Mouse (Mus musculus): ENCODE results near the gene Zdhhc4. TPM values are rescaled to one million over a fixed set of nuclear protein-coding genes. Genes with fewer than 3 reads are reported as not detected.
A peak's percentile ranks its signal among the peaks of the same experiment; 100 is the strongest.

Gene Zdhhc4
- polyA plus RNA-seq, 1 experiment from 2014 or later = 31.4 TPM

DNA sequence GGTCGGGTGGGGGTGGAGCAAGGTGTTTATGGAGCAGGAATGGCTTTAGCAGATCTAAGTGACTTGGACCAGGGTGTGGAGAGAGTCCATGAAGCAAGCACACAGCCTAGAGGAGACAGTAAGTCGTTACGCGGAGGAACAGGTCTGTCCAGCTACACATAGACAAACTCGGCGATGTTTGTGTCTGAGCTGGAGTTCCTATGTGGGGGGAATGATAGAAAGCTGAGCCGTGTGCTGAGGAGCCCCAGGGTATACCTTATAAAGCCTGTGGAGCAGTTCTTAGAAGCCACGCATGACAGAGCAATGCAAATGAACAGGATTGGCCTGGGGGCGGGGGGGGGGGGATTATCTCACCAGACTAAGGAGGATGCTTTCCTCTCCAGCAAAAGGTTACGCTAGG, 49.8 kb downstream of the Zdhhc4 start:
- Histone ChIP-seq H3K79me2 (ENCODE audit: inconsistent target) (no peaks in the 10 kb centered on the region), H3K36me3 (ENCODE audit: inconsistent target) (no peaks in the 10 kb centered on the region), H3K27ac (no peak overlapping the region), H3K4me3 (ENCODE audit: inconsistent target) (no peak overlapping the region)
- 81% methylated on average over 10 of the region's 10 CpGs for WGBS (ENCODE audit: missing documents)

DNA sequence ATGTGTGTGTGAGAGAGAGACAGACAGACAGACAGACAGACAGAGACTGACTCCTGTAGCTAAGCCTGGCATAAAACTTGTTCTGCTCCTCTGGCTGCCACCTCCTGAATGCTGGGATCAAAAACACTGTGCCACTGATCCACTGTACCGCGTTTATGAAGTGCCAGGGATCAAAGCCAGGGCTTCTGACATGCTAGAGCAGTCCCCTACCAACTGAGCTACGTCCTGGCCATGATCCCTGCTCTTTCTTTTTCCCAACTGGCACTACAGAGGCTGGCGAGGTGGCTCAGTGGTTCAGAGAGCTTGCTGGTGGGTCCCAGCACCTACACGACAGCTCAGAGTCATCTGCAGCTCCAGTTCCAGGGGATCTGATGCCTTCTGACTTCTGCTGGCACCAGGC, 53.3 kb downstream of the Zdhhc4 start:
- Histone ChIP-seq H3K27ac (no peak overlapping the region), H3K4me3 (ENCODE audit: inconsistent target) (no peak overlapping the region), H3K36me3 (ENCODE audit: inconsistent target) (no peaks in the 10 kb centered on the region), H3K79me2 (ENCODE audit: inconsistent target) (no peaks in the 10 kb centered on the region)
- WGBS (ENCODE audit: missing documents) = 76% methylated on average over 5 of the region's 5 CpGs

GRCm38 (mm10) chr5:143272540-143273330, 56.3 kb downstream of the Zdhhc4 start:
- no peak overlapping the region for H3K4me3 ChIP-seq (ENCODE audit: inconsistent target)
- no peaks in the 10 kb centered on the region for H3K36me3 ChIP-seq (ENCODE audit: inconsistent target)
- no peak overlapping the region for H3K27ac ChIP-seq
- H3K79me2 ChIP-seq (ENCODE audit: inconsistent target) = no peaks in the 10 kb centered on the region
- WGBS (ENCODE audit: missing documents) = 52% methylated on average over 16 of the region's 16 CpGs

GRCm38 (mm10) chr5:143272108-143272507, 56.9 kb downstream of the Zdhhc4 start:
- H3K79me2 ChIP-seq (ENCODE audit: inconsistent target) = no peaks in the 10 kb centered on the region
- H3K27ac ChIP-seq = no peak overlapping the region
- no peaks in the 10 kb centered on the region for H3K36me3 ChIP-seq (ENCODE audit: inconsistent target)
- WGBS (ENCODE audit: missing documents) = 8% methylated on average over 3 of the region's 3 CpGs
- no peak overlapping the region for H3K4me3 ChIP-seq (ENCODE audit: inconsistent target)

DNA sequence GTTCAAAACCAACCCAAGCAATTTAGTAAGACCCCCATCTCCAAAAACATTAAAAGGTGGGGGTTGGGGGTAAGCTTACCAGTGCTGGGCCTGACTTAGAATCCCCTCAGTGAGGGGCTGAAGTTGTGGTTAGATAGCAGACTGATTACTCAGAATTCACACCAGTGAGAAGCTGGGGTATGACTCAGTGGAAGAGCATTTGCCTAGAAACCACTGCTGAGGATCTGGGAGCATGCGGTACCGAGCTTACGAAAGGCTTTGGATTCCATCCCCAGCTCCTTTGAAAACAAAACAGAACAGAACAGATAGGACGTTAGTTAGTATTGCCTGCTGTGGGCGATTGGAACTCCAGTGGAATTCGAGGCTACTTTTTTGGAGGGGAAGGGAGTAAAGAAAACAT, 57.4 kb downstream of the Zdhhc4 start:
- Histone ChIP-seq H3K27ac (no peak overlapping the region), H3K36me3 (ENCODE audit: inconsistent target) (no peaks in the 10 kb centered on the region), H3K4me3 (ENCODE audit: inconsistent target) (no peak overlapping the region), H3K79me2 (ENCODE audit: inconsistent target) (no peaks in the 10 kb centered on the region)
- WGBS (ENCODE audit: missing documents) = 93% methylated on average over 6 of the region's 6 CpGs

- no peaks in the 10 kb centered on the region for H3K79me2 ChIP-seq (ENCODE audit: inconsistent target)
- peak overlapping the region; percentile 91 for H3K4me3 ChIP-seq (ENCODE audit: inconsistent target)
- no peaks in the 10 kb centered on the region for H3K36me3 ChIP-seq (ENCODE audit: inconsistent target)
- peak overlapping the region; percentile 49 for H3K27ac ChIP-seq
- WGBS (ENCODE audit: missing documents) = 9% methylated on average over 12 of the region's 12 CpGs
Observed at GRCm38 (mm10) chr5:143270151-143270519, 58.9 kb downstream of the Zdhhc4 start.

GRCm38 (mm10) chr5:143269363-143270150, 59.5 kb downstream of the Zdhhc4 start, which contains the start of gene Zfp316:
TSS of gene Zfp316 (minus strand) at chr5:143270022.
- no peaks in the 10 kb centered on the region for H3K36me3 ChIP-seq (ENCODE audit: inconsistent target)
- 2% methylated on average over 49 of the region's 79 CpGs for WGBS (ENCODE audit: missing documents)
- peak within 1 kb of the TSS; percentile 49 for H3K27ac ChIP-seq
- peak within 1 kb of the TSS; percentile 91 for H3K4me3 ChIP-seq (ENCODE audit: inconsistent target)
- H3K79me2 ChIP-seq (ENCODE audit: inconsistent target) = no peaks in the 10 kb centered on the region

DNA sequence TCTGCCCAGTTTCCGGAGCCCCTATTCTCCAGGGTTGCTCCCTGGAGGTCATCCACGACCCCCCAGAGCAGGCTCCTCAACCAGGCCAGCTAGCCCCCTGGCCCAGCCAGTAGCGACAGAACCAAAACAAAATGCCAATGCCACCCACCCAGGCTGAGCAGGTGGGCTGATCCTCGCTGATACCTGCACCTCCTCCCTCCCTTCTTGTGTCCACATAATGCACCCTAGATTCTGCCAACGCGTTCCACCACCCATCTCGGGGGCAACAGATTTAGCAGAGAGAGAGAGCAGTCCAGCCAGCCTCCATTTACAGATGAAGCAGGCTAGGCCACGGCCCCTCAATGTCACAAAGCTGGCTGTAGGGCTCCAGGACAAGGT, 60.1 kb downstream of the Zdhhc4 start:
- Histone ChIP-seq H3K4me3 (ENCODE audit: inconsistent target) (peak overlapping the region; percentile 35), H3K27ac (no peak overlapping the region), H3K79me2 (ENCODE audit: inconsistent target) (no peaks in the 10 kb centered on the region), H3K36me3 (ENCODE audit: inconsistent target) (no peaks in the 10 kb centered on the region)
- WGBS (ENCODE audit: missing documents) = 45% methylated on average over 8 of the region's 8 CpGs

DNA sequence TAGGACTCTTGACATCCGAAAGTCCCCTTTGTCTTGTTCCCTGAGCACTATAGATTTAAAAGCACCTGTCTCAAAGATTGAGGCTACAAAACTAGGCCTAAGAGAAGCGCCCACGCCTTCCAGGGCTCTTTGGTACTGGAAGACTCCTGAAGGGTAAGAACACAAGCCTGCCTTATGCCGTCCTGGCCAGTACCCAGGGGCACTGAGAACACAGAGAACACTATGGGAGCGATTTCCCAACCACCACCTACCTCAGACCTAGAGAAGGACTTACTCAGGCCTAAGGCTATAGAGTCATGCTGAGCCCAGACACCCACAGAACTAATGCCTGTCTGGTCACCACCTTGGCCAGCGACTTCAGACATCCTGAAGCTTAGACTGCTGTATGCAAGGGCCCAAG, 62.3 kb downstream of the Zdhhc4 start:
- Histone ChIP-seq H3K79me2 (ENCODE audit: inconsistent target) (no peaks in the 10 kb centered on the region), H3K27ac (no peak overlapping the region), H3K36me3 (ENCODE audit: inconsistent target) (peaks cover 13% of the 10 kb centered on the region; the same call in 1 of the 2 replicates), H3K4me3 (ENCODE audit: inconsistent target) (no peak overlapping the region)
- WGBS (ENCODE audit: missing documents) = 92% methylated on average over 6 of the region's 6 CpGs

Other genes starting within 250 kb of the Zdhhc4 start
- 21.4 to 26.2 TPM (median 23.3 TPM) in 3 replicates for gene Rnf216, start 216.3 kb downstream of the Zdhhc4 start, polyA plus RNA-seq (2018)
- gene Olfr718-ps1, start 181.7 kb downstream of the Zdhhc4 start, polyA plus RNA-seq (2018) = not detected in 3 replicates
- gene Rbak, start 148.5 kb downstream of the Zdhhc4 start, polyA plus RNA-seq (2018) = 4.6 to 4.9 TPM (median 4.8 TPM) in 3 replicates
- not detected in 3 replicates for gene Spdye4b, start 148.2 kb downstream of the Zdhhc4 start, polyA plus RNA-seq (2018)
- not detected in 3 replicates for gene Spdye4a, start 102.4 kb downstream of the Zdhhc4 start, polyA plus RNA-seq (2018)
- gene Zfp12, start 94.1 kb downstream of the Zdhhc4 start, polyA plus RNA-seq (2018) = 4.7 to 6.0 TPM (median 5.2 TPM) in 3 replicates
- 2.5 TPM in 3 replicates for gene Zfp316, start 59.2 kb downstream of the Zdhhc4 start, polyA plus RNA-seq (2018)
- not detected in 3 replicates for gene Zfp853, start 35.6 kb downstream of the Zdhhc4 start, polyA plus RNA-seq (2018)
- 11.1 to 17.3 TPM (median 13.0 TPM) in 3 replicates for gene E130309D02Rik, start 13.9 kb downstream of the Zdhhc4 start, polyA plus RNA-seq (2018)
- gene Grid2ip, start 28.1 kb upstream of the Zdhhc4 start, polyA plus RNA-seq (2018) = not detected in 3 replicates
- 32.5 to 65.4 TPM (median 39.8 TPM) in 3 replicates for gene Kdelr2, start 74.6 kb upstream of the Zdhhc4 start, polyA plus RNA-seq (2018)
- 30.0 to 47.3 TPM (median 32.7 TPM) in 3 replicates for gene Daglb, start 135.3 kb upstream of the Zdhhc4 start, polyA plus RNA-seq (2018)
- 386 to 538 TPM (median 421 TPM) in 3 replicates for gene Rac1, start 198.8 kb upstream of the Zdhhc4 start, polyA plus RNA-seq (2018)